Mouse (Mus musculus) kidney, postnatal 14 days (tissue): ENCODE data around the gene Srl.
"Not testable (repeated sequence)": the region's sequence is repeated elsewhere in the genome, so short reads cannot be mapped to it uniquely, and the experiment has no call there.

ENCODE experiments used
- DNase-seq: peaks from one replicate; pipeline ENCODE4 v3.0.0; 2022; ENCODE audit warnings: mixed read lengths

Gene Srl

GRCm38 (mm10) chr16:4517906-4518305 lies 23.7 kb downstream of the Srl start:
- peak; percentile 17 for DNase-seq

GRCm38 (mm10) chr16:4514383-4514782 lies 27.2 kb downstream of the Srl start:
- no peak for DNase-seq

- DNase-seq = peak; percentile 57
These were observed 28.8 kb downstream of the Srl start for GRCm38 (mm10) chr16:4512661-4513438.

- no peak for DNase-seq
These were observed 30.2 kb downstream of the Srl start for GRCm38 (mm10) chr16:4511371-4511770.

GRCm38 (mm10) chr16:4506181-4506580 lies 35.4 kb downstream of the Srl start:
- DNase-seq = peak; percentile 60

- no peak for DNase-seq
These were observed 38.1 kb downstream of the Srl start for GRCm38 (mm10) chr16:4503495-4503894.

- no peak for DNase-seq
These were observed 39.0 kb downstream of the Srl start for GRCm38 (mm10) chr16:4502568-4502967.

GRCm38 (mm10) chr16:4501703-4502102 lies 39.9 kb downstream of the Srl start:
- DNase-seq = no peak

GRCm38 (mm10) chr16:4500598-4501385 lies 40.8 kb downstream of the Srl start:
- peak; percentile 21 for DNase-seq

- DNase-seq = peak; percentile 67
These were observed 43.6 kb downstream of the Srl start for GRCm38 (mm10) chr16:4497762-4498607.

- no peak for DNase-seq
These were observed 45.1 kb downstream of the Srl start for GRCm38 (mm10) chr16:4496470-4496869.

- peak; percentile 73 for DNase-seq
These were observed 45.8 kb downstream of the Srl start for GRCm38 (mm10) chr16:4495861-4496260.

GRCm38 (mm10) chr16:4492777-4493563 lies 48.6 kb downstream of the Srl start:
- peak; percentile 69 for DNase-seq

- DNase-seq = peak; percentile 93
These were observed 52.4 kb downstream of the Srl start for GRCm38 (mm10) chr16:4489114-4489624.

- DNase-seq = no peak
These were observed 60.9 kb downstream of the Srl start for GRCm38 (mm10) chr16:4480616-4481265.

- peak; percentile 50 for DNase-seq
These were observed 63.9 kb downstream of the Srl start for GRCm38 (mm10) chr16:4477591-4478215.

GRCm38 (mm10) chr16:4474882-4475803 lies 66.5 kb downstream of the Srl start:
- peak; percentile 97 for DNase-seq

- DNase-seq = not testable (repeated sequence)
These were observed 67.4 kb downstream of the Srl start for GRCm38 (mm10) chr16:4474040-4474881.

GRCm38 (mm10) chr16:4473231-4473630 lies 68.4 kb downstream of the Srl start:
- DNase-seq = no peak
